Mouse (Mus musculus) right cerebral cortex, adult 2 months (tissue): ENCODE data around the gene Lmf1.
A peak's percentile ranks its signal among the peaks of the same experiment; 100 is the strongest.

ENCODE experiments used
- DNase-seq, 2 experiments: peaks; one replicate each; pipeline ENCODE4 v3.0.0; 2021 to 2022; ENCODE audit warnings: low spot score in 2 of 2

Lmf1 gene

GRCm38 (mm10) chr17:25642032-25642431, 63.1 kb downstream of the Lmf1 start:
- no peak for DNase-seq

GRCm38 (mm10) chr17:25643517-25644294, 64.8 kb downstream of the Lmf1 start:
- DNase-seq: no peak

- DNase-seq: no peak
Measured at GRCm38 (mm10) chr17:25644761-25645160, 65.9 kb downstream of the Lmf1 start.

- no peak for DNase-seq
Measured at GRCm38 (mm10) chr17:25645661-25646060, 66.8 kb downstream of the Lmf1 start.

- DNase-seq: no peak
Measured at GRCm38 (mm10) chr17:25647901-25648300, 69.0 kb downstream of the Lmf1 start.

- DNase-seq: no peak
Measured at GRCm38 (mm10) chr17:25648678-25649216, 69.9 kb downstream of the Lmf1 start.

- no peak for DNase-seq
Measured at GRCm38 (mm10) chr17:25650726-25651125, 71.8 kb downstream of the Lmf1 start.

GRCm38 (mm10) chr17:25652272-25652671, 73.4 kb downstream of the Lmf1 start:
- peak in 1 of 2 experiments; percentile 41 for DNase-seq

- DNase-seq: no peak
Measured at GRCm38 (mm10) chr17:25656142-25656825, 77.4 kb downstream of the Lmf1 start.

- DNase-seq: no peak
Measured at GRCm38 (mm10) chr17:25656826-25657189, 77.9 kb downstream of the Lmf1 start.

- no peak for DNase-seq
Measured at GRCm38 (mm10) chr17:25663213-25663835, 84.4 kb downstream of the Lmf1 start.

- no peak for DNase-seq
Measured at GRCm38 (mm10) chr17:25665485-25665884, 86.6 kb downstream of the Lmf1 start.

- DNase-seq: no peak
Measured at GRCm38 (mm10) chr17:25665891-25666290, 87.0 kb downstream of the Lmf1 start.

GRCm38 (mm10) chr17:25668481-25669055, 89.7 kb downstream of the Lmf1 start:
- DNase-seq: no peak

GRCm38 (mm10) chr17:25672982-25673381, 94.1 kb downstream of the Lmf1 start:
- DNase-seq: no peak

GRCm38 (mm10) chr17:25677969-25678368, 99.1 kb downstream of the Lmf1 start:
- no peak for DNase-seq

- no peak for DNase-seq
Measured at GRCm38 (mm10) chr17:25679818-25680217, 100.9 kb downstream of the Lmf1 start.

GRCm38 (mm10) chr17:25681636-25682035, 102.8 kb downstream of the Lmf1 start:
- DNase-seq: no peak

- no peak for DNase-seq
Measured at GRCm38 (mm10) chr17:25686323-25686722, 107.4 kb downstream of the Lmf1 start.

- DNase-seq: no peak
Measured at GRCm38 (mm10) chr17:25688922-25689321, 110.0 kb downstream of the Lmf1 start.

- no peak for DNase-seq
Measured at GRCm38 (mm10) chr17:25696263-25696662, 117.4 kb downstream of the Lmf1 start.

- DNase-seq: peak; percentile 91
Measured at GRCm38 (mm10) chr17:25698446-25698845, 119.6 kb downstream of the Lmf1 start.
